Mouse (Mus musculus): ENCODE results near the gene Bnc2. TPM values are rescaled to one million over a fixed set of nuclear protein-coding genes. Genes with fewer than 3 reads are reported as not detected.

The Bnc2 gene
- polyA plus RNA-seq, 1 experiment from 2014 or later, result 14.0 TPM

DNA sequence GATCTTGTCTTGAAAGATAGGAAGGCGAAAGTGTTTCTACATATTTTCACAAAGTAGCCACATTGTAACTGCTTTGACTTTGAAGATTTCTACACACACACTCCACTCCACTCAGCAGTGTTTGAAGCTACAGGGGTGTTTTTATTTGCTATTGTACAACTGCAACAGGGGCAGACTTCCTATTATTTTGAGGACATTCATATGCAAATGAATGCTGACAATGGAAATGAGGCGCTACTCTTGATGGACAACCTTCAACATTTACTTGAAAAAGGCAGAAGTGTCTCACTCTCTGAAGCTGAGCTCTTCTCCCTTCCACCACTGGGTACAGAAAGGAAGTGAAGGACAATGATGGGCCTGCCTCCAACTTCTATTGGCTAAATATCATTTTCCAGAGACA is 146.7 kb downstream of the Bnc2 start:
- H3K4me1 ChIP-seq (ENCODE audit: control insufficient read depth, insufficient read depth, low read length), result peaks cover 7% of the 10 kb centered on the region; the same call in 1 of the 2 replicates
- WGBS, result 75% methylated on average over 2 of the region's 2 CpGs
- no peaks in the 10 kb centered on the region for H3K27me3 ChIP-seq (ENCODE audit: control insufficient read depth, insufficient read depth, low read length)
- no peaks in the 10 kb centered on the region for H3K36me3 ChIP-seq (ENCODE audit: control insufficient read depth, insufficient read depth, low read length)
- H3K4me3 ChIP-seq (ENCODE audit: low read length), result no peak overlapping the region
- no peaks in the 10 kb centered on the region for H3K9me3 ChIP-seq (ENCODE audit: control insufficient read depth, low read length)
- H3K27ac ChIP-seq (ENCODE audit: low read depth, low read length), result no peak overlapping the region
- no peak overlapping the region for H3K9ac ChIP-seq (ENCODE audit: low read depth, low read length)
- H3K4me2 ChIP-seq (replicated peaks; ENCODE audit: low read depth, low read length), result no peak overlapping the region
- ATAC-seq (ENCODE audit: low FRiP score, low TSS enrichment), result no peak

DNA sequence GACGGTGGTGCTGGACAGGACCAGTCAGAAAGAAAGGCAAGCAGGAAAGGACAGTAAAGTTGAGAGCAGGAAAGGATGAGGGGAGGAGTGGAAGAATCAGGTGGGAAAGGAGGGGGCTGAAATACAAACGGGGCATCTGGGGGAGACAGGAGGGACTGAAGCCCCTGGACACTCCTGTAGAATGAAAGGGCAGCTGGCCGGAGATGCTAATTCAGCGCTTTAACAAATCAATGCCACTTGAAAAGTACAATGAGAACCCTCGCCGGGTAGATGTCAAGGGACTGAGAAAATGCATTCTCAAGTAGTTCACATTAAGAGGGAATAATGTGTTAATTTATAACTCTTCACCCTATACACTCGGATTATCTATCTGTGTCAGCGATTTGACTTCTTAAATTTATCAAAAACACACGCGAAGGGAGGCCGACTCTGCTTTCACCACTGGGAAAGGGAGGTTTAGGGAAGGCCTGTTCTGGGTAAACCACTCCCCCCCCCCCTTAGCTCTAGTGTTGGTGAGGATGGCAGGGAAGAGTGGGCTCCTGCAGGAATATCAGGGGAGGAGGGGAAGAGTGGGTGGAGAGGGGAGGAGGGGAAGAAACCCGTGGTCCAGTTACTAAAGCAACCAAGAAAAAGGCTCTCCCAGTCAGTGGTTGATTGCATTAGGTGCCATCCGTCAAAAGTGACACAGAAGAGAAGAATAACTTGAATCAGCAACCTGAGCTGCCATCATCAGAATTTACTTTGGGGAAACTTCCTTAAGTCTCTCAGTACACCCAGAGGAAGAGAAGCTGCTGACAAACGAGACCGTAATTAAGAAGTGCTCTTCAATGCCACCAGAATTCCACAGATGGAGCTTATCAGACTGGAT is 147.8 kb downstream of the Bnc2 start:
- H3K27ac ChIP-seq (ENCODE audit: low read depth, low read length), result no peak overlapping the region
- no peak overlapping the region for H3K9ac ChIP-seq (ENCODE audit: low read depth, low read length)
- H3K9me3 ChIP-seq (ENCODE audit: control insufficient read depth, low read length), result no peaks in the 10 kb centered on the region
- H3K4me1 ChIP-seq (ENCODE audit: control insufficient read depth, insufficient read depth, low read length), result peaks cover 11% of the 10 kb centered on the region; the same call in 1 of the 2 replicates
- 0 out of 2 replicates have a peak, but pooled peaks have one; percentile 18 for ATAC-seq (ENCODE audit: low FRiP score, low TSS enrichment)
- WGBS, result 8% methylated on average over 15 of the region's 15 CpGs
- H3K4me2 ChIP-seq (replicated peaks; ENCODE audit: low read depth, low read length), result no peak overlapping the region
- H3K36me3 ChIP-seq (ENCODE audit: control insufficient read depth, insufficient read depth, low read length), result no peaks in the 10 kb centered on the region
- no peak overlapping the region for H3K4me3 ChIP-seq (ENCODE audit: low read length)
- no peaks in the 10 kb centered on the region for H3K27me3 ChIP-seq (ENCODE audit: control insufficient read depth, insufficient read depth, low read length)

GRCm38 (mm10) chr4:84523651-84524221 is 151.3 kb downstream of the Bnc2 start:
- H3K4me2 ChIP-seq (replicated peaks; ENCODE audit: low read depth, low read length), result no peak overlapping the region
- H3K27ac ChIP-seq (ENCODE audit: low read depth, low read length), result peak overlapping the region; percentile 63; the same call in 1 of the 2 replicates
- no peaks in the 10 kb centered on the region for H3K9me3 ChIP-seq (ENCODE audit: control insufficient read depth, low read length)
- no peaks in the 10 kb centered on the region for H3K27me3 ChIP-seq (ENCODE audit: control insufficient read depth, insufficient read depth, low read length)
- no peak overlapping the region for H3K4me3 ChIP-seq (ENCODE audit: low read length)
- H3K9ac ChIP-seq (ENCODE audit: low read depth, low read length), result no peak overlapping the region
- no peaks in the 10 kb centered on the region for H3K36me3 ChIP-seq (ENCODE audit: control insufficient read depth, insufficient read depth, low read length)
- H3K4me1 ChIP-seq (ENCODE audit: control insufficient read depth, insufficient read depth, low read length), result peaks cover 11% of the 10 kb centered on the region; the same call in 1 of the 2 replicates
- ATAC-seq (ENCODE audit: low FRiP score, low TSS enrichment), result peak; percentile 42; the same call in 1 of the 2 replicates
- 31% methylated on average over 4 of the region's 4 CpGs for WGBS

GRCm38 (mm10) chr4:84523211-84523610 is 151.9 kb downstream of the Bnc2 start:
- Histone ChIP-seq H3K27me3 (ENCODE audit: control insufficient read depth, insufficient read depth, low read length) (no peaks in the 10 kb centered on the region), H3K36me3 (ENCODE audit: control insufficient read depth, insufficient read depth, low read length) (no peaks in the 10 kb centered on the region), H3K9me3 (ENCODE audit: control insufficient read depth, low read length) (no peaks in the 10 kb centered on the region), H3K4me3 (ENCODE audit: low read length) (no peak overlapping the region), H3K27ac (ENCODE audit: low read depth, low read length) (peak overlapping the region; percentile 63; the same call in 1 of the 2 replicates), H3K4me1 (ENCODE audit: control insufficient read depth, insufficient read depth, low read length) (peaks cover 11% of the 10 kb centered on the region; the same call in 1 of the 2 replicates), H3K9ac (ENCODE audit: low read depth, low read length) (no peak overlapping the region), H3K4me2 (replicated peaks; ENCODE audit: low read depth, low read length) (no peak overlapping the region)
- peak; percentile 74 for ATAC-seq (ENCODE audit: low FRiP score, low TSS enrichment)
- WGBS, result 10% methylated on average over 5 of the region's 5 CpGs

DNA sequence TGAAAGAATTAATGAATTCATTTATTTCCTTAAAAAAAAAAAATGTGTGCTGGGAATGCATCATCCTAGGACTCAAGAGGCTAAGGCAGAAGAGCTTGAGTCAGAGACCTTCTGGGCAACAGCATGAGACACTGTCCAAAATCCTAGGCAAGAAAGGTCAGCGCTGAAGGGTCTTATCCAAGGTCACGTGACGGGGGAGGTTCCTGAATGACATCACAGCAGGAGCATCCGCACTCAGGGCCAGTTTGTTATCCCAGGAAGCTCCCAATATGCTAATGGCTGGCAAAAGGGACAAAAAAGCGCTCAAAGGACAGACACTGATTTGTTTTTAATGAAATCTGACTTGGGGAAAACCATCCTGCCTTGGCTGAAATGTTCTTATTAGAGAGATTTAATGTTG is 153.5 kb downstream of the Bnc2 start:
- WGBS, result 88% methylated on average over 5 of the region's 5 CpGs
- H3K27ac ChIP-seq (ENCODE audit: low read depth, low read length), result no peak overlapping the region
- no peaks in the 10 kb centered on the region for H3K9me3 ChIP-seq (ENCODE audit: control insufficient read depth, low read length)
- no peak overlapping the region for H3K4me2 ChIP-seq (replicated peaks; ENCODE audit: low read depth, low read length)
- H3K4me3 ChIP-seq (ENCODE audit: low read length), result no peak overlapping the region
- peaks cover 11% of the 10 kb centered on the region; the same call in 1 of the 2 replicates for H3K4me1 ChIP-seq (ENCODE audit: control insufficient read depth, insufficient read depth, low read length)
- H3K9ac ChIP-seq (ENCODE audit: low read depth, low read length), result no peak overlapping the region
- ATAC-seq (ENCODE audit: low FRiP score, low TSS enrichment), result no peak
- no peaks in the 10 kb centered on the region for H3K36me3 ChIP-seq (ENCODE audit: control insufficient read depth, insufficient read depth, low read length)
- no peaks in the 10 kb centered on the region for H3K27me3 ChIP-seq (ENCODE audit: control insufficient read depth, insufficient read depth, low read length)

DNA sequence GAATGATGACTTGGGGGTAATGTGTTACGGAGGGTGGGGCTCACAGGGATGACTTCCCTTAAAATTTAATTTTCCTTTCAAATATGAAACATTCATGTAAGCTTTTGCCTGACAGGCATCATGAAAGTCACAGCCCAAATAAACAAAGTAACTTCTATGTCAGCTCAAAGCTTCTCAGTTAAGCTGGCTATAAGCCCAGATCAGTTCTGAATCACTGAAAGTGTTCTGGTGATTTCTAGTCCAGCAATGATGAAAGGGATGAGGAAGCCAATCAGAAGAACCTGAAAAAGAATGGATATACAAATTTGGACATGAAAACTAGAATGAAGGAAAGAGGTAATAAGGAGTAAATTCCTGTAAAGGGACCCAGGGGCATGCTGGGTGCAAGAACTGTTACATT is 164.6 kb downstream of the Bnc2 start:
- Histone ChIP-seq H3K27me3 (ENCODE audit: control insufficient read depth, insufficient read depth, low read length) (no peaks in the 10 kb centered on the region), H3K4me1 (ENCODE audit: control insufficient read depth, insufficient read depth, low read length) (no peaks in the 10 kb centered on the region), H3K4me2 (replicated peaks; ENCODE audit: low read depth, low read length) (no peak overlapping the region), H3K9me3 (ENCODE audit: control insufficient read depth, low read length) (no peaks in the 10 kb centered on the region), H3K27ac (ENCODE audit: low read depth, low read length) (no peak overlapping the region), H3K9ac (ENCODE audit: low read depth, low read length) (no peak overlapping the region), H3K4me3 (ENCODE audit: low read length) (no peak overlapping the region), H3K36me3 (ENCODE audit: control insufficient read depth, insufficient read depth, low read length) (no peaks in the 10 kb centered on the region)
- no peak for ATAC-seq (ENCODE audit: low FRiP score, low TSS enrichment)
- WGBS, result 88% methylated on average over 1 of the region's 1 CpGs

DNA sequence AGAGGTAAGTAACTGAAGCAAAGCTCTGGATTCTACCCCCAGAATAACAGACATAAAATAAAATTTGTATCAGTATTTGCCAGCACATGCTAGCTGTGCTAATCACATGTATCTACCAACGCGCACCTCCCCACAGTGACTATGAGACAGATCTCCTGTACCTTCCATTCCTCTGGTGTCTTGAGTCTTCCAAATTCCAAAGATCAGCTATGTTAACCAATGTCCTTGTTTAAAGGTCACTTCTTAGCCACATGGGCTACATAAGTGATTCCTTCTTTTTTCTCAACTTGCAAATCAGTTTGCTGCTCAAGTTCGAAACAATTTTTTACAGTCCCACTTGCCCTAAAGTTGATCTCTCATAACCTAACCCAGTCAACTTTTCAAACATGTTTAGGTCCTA is 167.5 kb downstream of the Bnc2 start:
- no peaks in the 10 kb centered on the region for H3K27me3 ChIP-seq (ENCODE audit: control insufficient read depth, insufficient read depth, low read length)
- no peak overlapping the region for H3K27ac ChIP-seq (ENCODE audit: low read depth, low read length)
- H3K4me1 ChIP-seq (ENCODE audit: control insufficient read depth, insufficient read depth, low read length), result no peaks in the 10 kb centered on the region
- H3K36me3 ChIP-seq (ENCODE audit: control insufficient read depth, insufficient read depth, low read length), result no peaks in the 10 kb centered on the region
- no peak overlapping the region for H3K4me3 ChIP-seq (ENCODE audit: low read length)
- 98% methylated on average over 3 of the region's 3 CpGs for WGBS
- no peak for ATAC-seq (ENCODE audit: low FRiP score, low TSS enrichment)
- H3K4me2 ChIP-seq (replicated peaks; ENCODE audit: low read depth, low read length), result no peak overlapping the region
- no peak overlapping the region for H3K9ac ChIP-seq (ENCODE audit: low read depth, low read length)
- H3K9me3 ChIP-seq (ENCODE audit: control insufficient read depth, low read length), result no peaks in the 10 kb centered on the region

GRCm38 (mm10) chr4:84502581-84503269 is 172.3 kb downstream of the Bnc2 start:
- Histone ChIP-seq H3K27me3 (ENCODE audit: control insufficient read depth, insufficient read depth, low read length) (no peaks in the 10 kb centered on the region), H3K4me1 (ENCODE audit: control insufficient read depth, insufficient read depth, low read length) (no peaks in the 10 kb centered on the region), H3K4me2 (replicated peaks; ENCODE audit: low read depth, low read length) (no peak overlapping the region), H3K9me3 (ENCODE audit: control insufficient read depth, low read length) (no peaks in the 10 kb centered on the region), H3K4me3 (ENCODE audit: low read length) (no peak overlapping the region), H3K9ac (ENCODE audit: low read depth, low read length) (no peak overlapping the region), H3K36me3 (ENCODE audit: control insufficient read depth, insufficient read depth, low read length) (no peaks in the 10 kb centered on the region), H3K27ac (ENCODE audit: low read depth, low read length) (no peak overlapping the region)
- 78% methylated on average over 8 of the region's 8 CpGs for WGBS
- no peak for ATAC-seq (ENCODE audit: low FRiP score, low TSS enrichment)

Measured in kidney, embryonic 14.5 days (tissue).